Mouse (Mus musculus) hindbrain, embryonic 15.5 days (tissue): ENCODE results near the gene Dse. TPM values are rescaled to one million over a fixed set of nuclear protein-coding genes. Genes with fewer than 3 reads are reported as not detected.

Experiments
- ATAC-seq: fragments of 200-750 bp; cut with Nextera tagmentation; 2 replicates; pipeline ENCODE4 v1.8.0; 2017; ENCODE audit warnings: low read depth, moderate number of reproducible peaks, moderate TSS enrichment; ENCODE audit not compliant: low FRiP score
- H3K27ac ChIP-seq: fragments of 300-500 bp; sonication (generic); replicated peaks from 2 replicates; pipeline ENCODE4 v1.5.1; 2015; ENCODE audit warnings: mild to moderate bottlenecking, inconsistent platforms
- H3K27me3 ChIP-seq: fragments of 300-500 bp; sonication (generic); 2 replicates; pipeline ENCODE4 v1.6.1; 2015; ENCODE audit warnings: control low read depth, inconsistent platforms
- H3K36me3 ChIP-seq: fragments of 300-500 bp; sonication (generic); 2 replicates; pipeline ENCODE4 v1.6.1; 2015; ENCODE audit warnings: control low read depth, inconsistent platforms
- H3K4me1 ChIP-seq: fragments of 300-500 bp; sonication (generic); replicated peaks from 2 replicates; pipeline ENCODE4 v1.6.1; 2015; ENCODE audit warnings: control low read depth, inconsistent platforms
- H3K4me2 ChIP-seq: fragments of 300-500 bp; sonication (generic); 2 replicates; pipeline ENCODE4 v1.6.1; 2015; ENCODE audit warnings: moderate library complexity, mild to moderate bottlenecking, inconsistent platforms
- H3K4me3 ChIP-seq: fragments of 300-500 bp; sonication (generic); 2 replicates; pipeline ENCODE4 v1.5.1; 2015; ENCODE audit warnings: mild to moderate bottlenecking, inconsistent platforms
- H3K9ac ChIP-seq: fragments of 300-500 bp; sonication (generic); 2 replicates; pipeline ENCODE4 v1.6.1; 2015; ENCODE audit warnings: inconsistent platforms
- H3K9me3 ChIP-seq: fragments of 300-500 bp; sonication (generic); 2 replicates; pipeline ENCODE4 v1.6.1; 2016; ENCODE audit warnings: control low read depth, inconsistent platforms
- WGBS: fragments of 180-500 bp; shearing (Covaris S2); methylation state at CpG from one replicate; pipeline ENCODE4 v1.1.7; 2015; 5-methylcytosine and 5-hydroxymethylcytosine counted together
- polyA plus RNA-seq: library from polyadenylated mRNA; unstranded; fragments of >200 nt; fragmentation: Nextera tagmentation; extraction: Ambion mirVana; gene quantifications from 2 replicates; pipeline ENCODE4 v1.2.1, GENCODE M21; 2015

Gene Dse
- polyA plus RNA-seq, 1 experiment from 2014 or later, result 6.5 TPM

GRCm38 (mm10) chr10:34223660-34224059 lies 16.1 kb upstream of the Dse start:
- Histone ChIP-seq H3K4me3 (no peak overlapping the region), H3K4me2 (no peak overlapping the region), H3K27ac (no peak overlapping the region), H3K9me3 (no peaks in the 10 kb centered on the region), H3K4me1 (no peaks in the 10 kb centered on the region), H3K9ac (no peak overlapping the region), H3K36me3 (no peaks in the 10 kb centered on the region), H3K27me3 (no peaks in the 10 kb centered on the region)
- 43% methylated on average over 3 of the region's 3 CpGs for WGBS
- ATAC-seq, result no peak

DNA sequence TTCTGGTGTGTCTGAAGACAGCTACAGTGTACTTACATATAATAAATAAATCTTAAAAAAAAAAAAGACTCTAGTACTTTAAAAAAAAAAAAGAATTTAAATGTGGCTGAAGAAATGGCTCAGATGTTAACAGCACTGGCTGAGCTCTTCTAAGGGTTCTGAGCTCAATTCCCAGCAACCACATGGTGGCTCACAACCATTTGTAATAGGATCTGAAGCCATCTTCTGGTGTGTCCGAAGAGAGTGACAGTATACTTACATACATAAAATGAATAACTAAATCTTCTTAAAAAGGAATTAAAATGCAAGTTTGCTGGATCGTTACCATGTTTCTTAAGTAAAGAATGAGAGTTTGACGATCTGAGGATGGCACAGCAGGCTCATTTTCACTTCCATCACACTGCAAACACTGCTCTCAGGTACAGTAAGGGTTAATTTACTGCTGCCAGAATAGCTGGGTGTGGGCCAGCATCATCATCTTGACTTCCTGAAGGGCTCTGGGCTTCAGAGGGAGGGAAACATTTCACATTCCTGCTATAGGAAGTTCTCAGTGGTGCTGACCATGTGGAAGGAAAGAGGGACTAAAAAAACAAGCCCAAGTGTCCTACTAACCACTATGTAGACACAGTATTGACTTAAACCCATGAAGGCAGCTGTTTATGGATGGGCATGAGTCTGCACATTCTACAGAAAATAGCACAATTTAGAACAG lies 14.6 kb upstream of the Dse start:
- Histone ChIP-seq H3K27ac (no peak overlapping the region), H3K36me3 (no peaks in the 10 kb centered on the region), H3K4me2 (no peak overlapping the region), H3K9ac (no peak overlapping the region), H3K9me3 (no peaks in the 10 kb centered on the region), H3K4me1 (no peaks in the 10 kb centered on the region), H3K27me3 (no peaks in the 10 kb centered on the region), H3K4me3 (no peak overlapping the region)
- WGBS, result 66% methylated on average over 3 of the region's 3 CpGs
- ATAC-seq, result no peak

DNA sequence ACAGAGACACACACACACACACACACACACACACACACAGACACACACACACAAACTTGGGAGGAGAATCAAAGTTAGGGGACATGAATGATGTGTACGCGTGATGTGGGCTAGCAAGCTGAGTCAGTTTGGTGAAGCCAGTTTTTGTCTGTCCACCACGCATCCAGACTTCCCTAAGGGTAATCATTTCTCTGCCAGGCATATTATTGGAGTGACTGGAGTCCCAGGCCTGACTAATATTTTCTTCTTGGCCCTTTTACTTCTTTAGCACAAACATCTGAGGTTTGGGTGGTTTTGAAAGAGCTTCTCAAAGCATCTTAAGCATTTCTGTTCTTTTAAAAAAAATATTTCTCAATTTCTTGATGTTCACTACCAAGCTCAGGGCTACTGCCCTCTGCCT lies 10.7 kb upstream of the Dse start:
- no peak overlapping the region for H3K4me3 ChIP-seq
- no peaks in the 10 kb centered on the region for H3K36me3 ChIP-seq
- no peaks in the 10 kb centered on the region for H3K9me3 ChIP-seq
- H3K4me1 ChIP-seq, result no peaks in the 10 kb centered on the region
- 91% methylated on average over 3 of the region's 3 CpGs for WGBS
- no peaks in the 10 kb centered on the region for H3K27me3 ChIP-seq
- no peak for ATAC-seq
- no peak overlapping the region for H3K27ac ChIP-seq
- H3K4me2 ChIP-seq, result no peak overlapping the region
- H3K9ac ChIP-seq, result no peak overlapping the region

- 91% methylated on average over 1 of the region's 1 CpGs for WGBS
- Histone ChIP-seq H3K9ac (no peak overlapping the region), H3K4me3 (no peak overlapping the region), H3K9me3 (no peaks in the 10 kb centered on the region), H3K36me3 (no peaks in the 10 kb centered on the region), H3K27ac (no peak overlapping the region), H3K4me1 (no peaks in the 10 kb centered on the region), H3K4me2 (no peak overlapping the region), H3K27me3 (no peaks in the 10 kb centered on the region)
- no peak for ATAC-seq
Observed at GRCm38 (mm10) chr10:34215667-34216066, 8.2 kb upstream of the Dse start.

- no peak for ATAC-seq
- no peak overlapping the region for H3K27ac ChIP-seq
- H3K4me1 ChIP-seq, result peaks cover 4% of the 10 kb centered on the region; the same call in 1 of the 2 replicates
- no peaks in the 10 kb centered on the region for H3K36me3 ChIP-seq
- H3K9ac ChIP-seq, result no peak overlapping the region
- no peaks in the 10 kb centered on the region for H3K27me3 ChIP-seq
- no peak overlapping the region for H3K4me3 ChIP-seq
- H3K9me3 ChIP-seq, result no peaks in the 10 kb centered on the region
- H3K4me2 ChIP-seq, result no peak overlapping the region
Observed at GRCm38 (mm10) chr10:34209951-34210350, 2.4 kb upstream of the Dse start.

DNA sequence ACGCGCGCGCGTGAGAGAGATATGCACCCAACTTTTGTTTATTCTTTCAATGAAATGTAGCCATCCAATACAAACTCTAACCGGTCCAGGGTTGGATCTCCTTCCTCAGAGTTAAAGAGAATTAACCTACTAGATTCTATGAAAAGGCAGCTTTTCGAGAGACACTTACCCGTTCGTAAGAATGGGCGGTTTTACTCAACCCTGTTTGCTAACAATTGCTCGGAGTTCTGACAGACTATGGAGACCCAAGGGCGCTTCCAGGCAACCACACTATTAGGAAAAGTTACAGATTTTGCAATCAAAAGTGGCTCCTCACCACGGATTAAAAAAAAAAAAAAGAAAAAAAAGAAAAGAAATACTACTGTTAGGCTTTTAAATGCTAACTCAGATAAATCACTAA lies 516 bp upstream of the Dse start:
- Histone ChIP-seq H3K4me3 (peak overlapping the region; percentile 92), H3K36me3 (no peaks in the 10 kb centered on the region), H3K27me3 (no peaks in the 10 kb centered on the region), H3K27ac (no peak overlapping the region), H3K9ac (no peak overlapping the region), H3K9me3 (no peaks in the 10 kb centered on the region), H3K4me2 (peak overlapping the region; percentile 90), H3K4me1 (peaks cover 4% of the 10 kb centered on the region; the same call in 1 of the 2 replicates)
- no peak for ATAC-seq
- WGBS, result 3% methylated on average over 13 of the region's 13 CpGs

- H3K27me3 ChIP-seq, result no peaks in the 10 kb centered on the region
- H3K36me3 ChIP-seq, result no peaks in the 10 kb centered on the region
- H3K4me1 ChIP-seq, result peaks cover 4% of the 10 kb centered on the region; the same call in 1 of the 2 replicates
- H3K9ac ChIP-seq, result peak overlapping the region; percentile 71
- peak; percentile 96 for ATAC-seq
- H3K4me2 ChIP-seq, result peak overlapping the region; percentile 90
- WGBS, result under 1% methylated on average over 55 of the region's 65 CpGs
- no peaks in the 10 kb centered on the region for H3K9me3 ChIP-seq
- H3K4me3 ChIP-seq, result peak overlapping the region; percentile 92
- peak overlapping the region; percentile 83 for H3K27ac ChIP-seq
Observed at GRCm38 (mm10) chr10:34206783-34207502, 572 bp downstream of the Dse start.

DNA sequence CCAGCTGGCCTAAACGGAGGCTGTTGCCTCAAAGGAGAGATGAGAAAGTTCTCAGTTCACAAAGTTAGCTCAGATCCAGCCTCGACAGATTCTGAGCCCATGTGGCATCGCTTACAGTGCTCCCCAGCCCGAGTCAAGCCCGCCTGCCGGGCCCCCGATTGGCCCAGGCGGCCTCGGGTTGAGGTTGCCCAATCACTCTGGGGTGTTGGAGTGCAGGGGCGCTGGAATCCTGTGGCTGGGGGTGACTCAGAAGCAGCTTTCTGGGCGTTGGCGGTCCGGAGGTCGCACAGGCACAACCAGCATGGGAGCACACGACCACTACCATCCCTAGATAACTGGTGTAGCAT lies 1.1 kb downstream of the Dse start:
- H3K36me3 ChIP-seq, result no peaks in the 10 kb centered on the region
- H3K4me1 ChIP-seq, result peaks cover 4% of the 10 kb centered on the region; the same call in 1 of the 2 replicates
- H3K4me3 ChIP-seq, result peak overlapping the region; percentile 92
- H3K27ac ChIP-seq, result peak overlapping the region; percentile 83
- 0% methylated on average over 15 of the region's 15 CpGs for WGBS
- H3K9ac ChIP-seq, result peak overlapping the region; percentile 71
- peak overlapping the region; percentile 90 for H3K4me2 ChIP-seq
- H3K27me3 ChIP-seq, result no peaks in the 10 kb centered on the region
- no peak; the same call in 1 of the 2 replicates for ATAC-seq
- no peaks in the 10 kb centered on the region for H3K9me3 ChIP-seq

DNA sequence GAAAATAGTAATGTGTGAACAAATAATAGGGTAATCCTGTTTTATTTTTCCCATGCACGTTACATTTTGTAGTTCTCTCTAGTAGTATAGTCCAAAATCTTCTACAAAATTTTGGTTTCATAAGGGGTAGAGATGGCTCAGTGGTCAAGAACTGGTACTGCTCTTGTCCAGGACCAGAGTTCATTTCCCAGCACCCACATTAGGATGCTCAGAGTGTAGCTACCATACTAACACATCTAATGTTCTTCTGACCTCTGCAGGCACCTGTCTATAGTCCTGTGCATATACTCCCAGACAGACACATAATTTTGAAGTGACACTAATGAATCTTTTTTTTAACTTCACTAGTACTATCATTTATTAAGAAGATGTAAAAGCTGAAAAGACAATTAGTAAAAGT lies 1.7 kb downstream of the Dse start:
- H3K4me3 ChIP-seq, result no peak overlapping the region
- WGBS, result 88% methylated on average over 1 of the region's 1 CpGs
- peak overlapping the region; percentile 90 for H3K4me2 ChIP-seq
- no peak overlapping the region for H3K9ac ChIP-seq
- no peaks in the 10 kb centered on the region for H3K9me3 ChIP-seq
- no peak overlapping the region for H3K27ac ChIP-seq
- no peaks in the 10 kb centered on the region for H3K36me3 ChIP-seq
- no peak for ATAC-seq
- H3K27me3 ChIP-seq, result no peaks in the 10 kb centered on the region
- peaks cover 4% of the 10 kb centered on the region; the same call in 1 of the 2 replicates for H3K4me1 ChIP-seq

GRCm38 (mm10) chr10:34200689-34201088 lies 6.8 kb downstream of the Dse start:
- Histone ChIP-seq H3K4me3 (no peak overlapping the region), H3K9me3 (peaks cover 5% of the 10 kb centered on the region; the same call in 1 of the 2 replicates), H3K27me3 (no peaks in the 10 kb centered on the region), H3K36me3 (no peaks in the 10 kb centered on the region), H3K27ac (no peak overlapping the region), H3K4me1 (no peaks in the 10 kb centered on the region), H3K9ac (no peak overlapping the region), H3K4me2 (no peak overlapping the region)
- 97% methylated on average over 1 of the region's 1 CpGs for WGBS
- ATAC-seq, result no peak

DNA sequence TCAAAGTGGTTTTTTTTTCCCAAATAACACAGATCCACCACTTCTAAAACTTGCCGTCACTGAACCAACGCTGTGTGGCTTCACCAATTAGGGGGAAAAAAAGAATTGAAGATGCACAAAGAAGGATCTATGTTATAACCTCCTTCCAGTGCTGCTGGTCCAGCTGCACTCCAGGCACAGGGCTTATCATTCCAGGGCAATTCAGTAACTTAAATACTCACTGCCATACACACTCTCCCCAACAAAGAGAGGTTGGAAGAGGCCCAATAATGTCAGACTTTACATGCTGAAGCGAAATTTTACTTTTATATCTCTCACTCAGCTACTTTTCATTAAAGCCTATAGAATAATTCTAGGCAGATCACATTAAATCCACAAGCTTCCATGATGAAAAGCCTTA lies 8.9 kb downstream of the Dse start:
- peaks cover 5% of the 10 kb centered on the region; the same call in 1 of the 2 replicates for H3K9me3 ChIP-seq
- no peaks in the 10 kb centered on the region for H3K4me1 ChIP-seq
- H3K9ac ChIP-seq, result no peak overlapping the region
- no peak overlapping the region for H3K27ac ChIP-seq
- no peaks in the 10 kb centered on the region for H3K27me3 ChIP-seq
- no peak overlapping the region for H3K4me3 ChIP-seq
- no peaks in the 10 kb centered on the region for H3K36me3 ChIP-seq
- 78% methylated on average over 3 of the region's 3 CpGs for WGBS
- H3K4me2 ChIP-seq, result no peak overlapping the region
- ATAC-seq, result no peak

DNA sequence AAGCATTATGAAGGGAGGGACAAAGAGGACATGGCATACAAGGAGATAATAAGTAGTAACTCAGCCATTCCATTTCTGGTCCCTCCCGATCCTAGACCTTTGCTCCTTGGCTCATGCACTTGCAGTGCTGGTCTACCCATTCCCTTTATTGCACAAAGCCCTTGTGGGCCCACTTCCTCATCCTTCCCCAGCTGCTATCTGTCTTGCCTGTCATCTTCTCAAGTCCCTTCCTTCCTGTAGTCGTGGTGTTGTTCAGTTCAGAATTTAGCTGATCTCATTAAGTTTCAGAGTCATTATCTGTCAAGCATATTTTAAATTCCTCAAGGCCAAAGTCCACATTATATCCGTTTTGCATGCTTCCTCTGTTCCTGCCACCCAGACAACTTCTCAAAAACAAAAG lies 9.5 kb downstream of the Dse start:
- ATAC-seq, result no peak
- Histone ChIP-seq H3K4me2 (no peak overlapping the region), H3K36me3 (no peaks in the 10 kb centered on the region), H3K9ac (no peak overlapping the region), H3K27ac (no peak overlapping the region), H3K4me3 (no peak overlapping the region), H3K4me1 (no peaks in the 10 kb centered on the region), H3K9me3 (peaks cover 5% of the 10 kb centered on the region; the same call in 1 of the 2 replicates), H3K27me3 (no peaks in the 10 kb centered on the region)
- WGBS, result 54% methylated on average over 3 of the region's 3 CpGs
